Mouse (Mus musculus): ENCODE measurements at regions not wholly inside any gene's neighbourhood (a gene's known extent, or its start where the extent isn't known, plus 50 kb on each side); places are given as distances from the start of the nearest gene placed in this dataset.

DNA sequence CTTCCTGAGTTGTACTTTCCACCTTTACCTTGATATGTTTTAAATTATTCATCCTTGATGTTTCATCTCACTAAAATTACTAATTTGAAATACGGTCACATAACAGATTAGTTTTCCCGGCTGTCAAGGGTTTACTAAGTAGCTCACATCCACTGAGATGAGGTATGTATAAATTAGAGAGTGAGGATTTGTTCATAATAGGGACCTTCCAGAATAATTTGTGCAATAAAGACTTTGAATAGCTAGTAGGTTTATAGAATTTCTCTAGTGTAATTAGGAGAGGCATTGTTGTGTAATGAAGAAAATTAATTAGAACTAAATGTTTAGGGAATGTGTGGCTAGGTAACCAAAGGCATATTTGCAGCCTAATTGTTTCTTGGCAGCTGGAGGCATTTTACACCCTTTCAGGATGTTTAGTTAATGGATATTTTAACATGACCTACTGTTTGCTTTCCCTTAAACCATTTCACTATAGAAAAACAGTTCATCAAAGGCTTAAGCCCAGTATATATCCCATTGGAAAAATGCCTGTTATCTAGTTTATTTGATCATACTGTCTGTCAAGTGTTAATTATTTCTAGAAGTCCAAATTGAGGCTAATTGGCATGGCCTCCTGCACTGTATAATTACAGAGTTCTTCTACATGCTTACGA, 70.8 kb downstream of the Mat2b start:
- DNase-seq (ENCODE audit: low read depth, low spot score): no peak

DNA sequence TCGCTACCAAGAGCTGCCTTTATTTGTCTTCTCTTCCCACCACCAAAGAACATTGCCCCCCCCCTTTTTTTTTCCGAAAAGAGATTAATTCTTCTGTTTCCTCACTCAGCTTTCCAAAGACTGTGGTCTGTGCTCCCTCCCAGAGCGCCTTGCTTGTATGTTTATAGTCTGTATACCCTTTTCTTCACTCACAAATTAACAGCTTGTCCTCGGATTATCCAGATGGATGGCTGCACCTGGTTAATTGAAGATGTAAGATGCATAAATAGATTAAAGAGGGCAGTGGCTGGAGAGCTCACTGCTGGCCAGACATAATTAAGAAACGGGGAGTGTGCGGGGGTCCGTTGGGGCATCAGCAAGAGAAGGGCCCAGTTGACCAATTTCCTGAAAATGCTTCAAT, 75.0 kb downstream of the Mat2b start:
- no peak for DNase-seq (ENCODE audit: low read depth, low spot score)

DNA sequence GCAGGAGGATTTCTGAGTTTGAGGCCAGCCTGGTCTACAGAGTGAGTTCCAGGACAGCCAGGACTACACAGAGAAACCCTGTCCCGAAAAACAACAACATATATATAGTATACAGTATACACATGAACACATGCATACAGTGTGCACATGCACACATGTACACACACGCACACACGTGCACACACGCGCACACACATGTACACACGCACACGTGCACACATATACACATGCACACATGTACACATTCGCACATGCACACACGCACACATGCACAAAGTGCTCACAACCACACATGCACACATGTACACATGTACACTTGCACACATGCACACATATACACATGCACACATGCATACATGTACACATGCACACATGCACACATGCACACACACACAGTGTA, 92.0 kb downstream of the Mat2b start:
- no peak for DNase-seq (ENCODE audit: low read depth, low spot score)

DNA sequence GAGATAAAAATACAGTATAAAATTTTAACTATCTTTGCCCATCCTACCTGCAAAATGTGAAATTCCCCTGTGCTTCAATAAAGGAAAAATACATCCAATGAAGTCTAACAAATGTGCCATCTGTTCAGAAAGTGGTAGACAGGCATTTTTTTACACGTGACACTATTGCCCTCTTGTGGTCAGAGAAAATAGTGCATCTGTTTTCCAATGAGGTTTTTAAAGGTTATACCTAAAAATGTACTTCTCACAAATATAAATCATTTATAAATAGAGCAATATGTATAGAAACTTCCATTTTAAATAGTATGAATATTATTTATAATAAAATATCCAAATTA, 93.5 kb downstream of the Mat2b start:
- DNase-seq (ENCODE audit: low read depth, low spot score): peak; percentile 71

DNA sequence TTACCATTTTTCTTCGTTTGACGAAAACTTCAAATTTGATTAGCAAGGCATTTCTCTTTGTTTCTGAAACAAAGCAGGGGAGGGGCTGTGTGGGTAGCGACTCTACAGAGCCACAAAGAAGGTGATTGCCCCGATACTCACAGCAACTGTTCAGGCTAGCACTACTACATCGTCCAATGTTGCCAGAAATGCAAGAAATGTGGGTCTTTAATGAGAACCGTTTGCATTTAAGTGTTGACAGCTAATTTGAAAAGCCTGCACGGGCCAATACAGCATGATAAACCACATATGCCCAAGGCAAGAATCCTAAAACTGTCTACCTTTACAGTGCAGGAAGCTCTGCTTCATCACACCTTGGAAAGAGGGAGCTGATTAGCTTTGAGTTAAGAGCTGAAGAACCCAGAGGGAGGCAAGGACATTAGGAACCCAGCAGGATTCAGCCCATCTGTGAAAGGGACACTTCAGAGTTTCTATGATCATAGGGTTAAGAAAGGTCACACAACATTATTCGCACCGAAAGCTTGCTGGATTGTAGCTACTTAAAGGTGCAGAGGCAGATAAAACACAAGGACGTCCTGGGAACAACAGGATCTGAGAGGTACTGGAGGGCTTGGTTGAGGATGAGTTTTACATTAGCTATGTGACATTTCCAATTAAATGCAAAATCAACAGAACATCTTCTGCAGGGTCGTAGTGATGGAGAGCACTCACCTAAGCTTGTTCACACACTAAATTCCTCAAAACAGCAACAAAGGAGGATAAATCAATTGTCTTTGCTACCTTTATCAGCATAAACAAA, 94.0 kb downstream of the Mat2b start:
- peak; percentile 49 for DNase-seq (ENCODE audit: low read depth, low spot score)

DNA sequence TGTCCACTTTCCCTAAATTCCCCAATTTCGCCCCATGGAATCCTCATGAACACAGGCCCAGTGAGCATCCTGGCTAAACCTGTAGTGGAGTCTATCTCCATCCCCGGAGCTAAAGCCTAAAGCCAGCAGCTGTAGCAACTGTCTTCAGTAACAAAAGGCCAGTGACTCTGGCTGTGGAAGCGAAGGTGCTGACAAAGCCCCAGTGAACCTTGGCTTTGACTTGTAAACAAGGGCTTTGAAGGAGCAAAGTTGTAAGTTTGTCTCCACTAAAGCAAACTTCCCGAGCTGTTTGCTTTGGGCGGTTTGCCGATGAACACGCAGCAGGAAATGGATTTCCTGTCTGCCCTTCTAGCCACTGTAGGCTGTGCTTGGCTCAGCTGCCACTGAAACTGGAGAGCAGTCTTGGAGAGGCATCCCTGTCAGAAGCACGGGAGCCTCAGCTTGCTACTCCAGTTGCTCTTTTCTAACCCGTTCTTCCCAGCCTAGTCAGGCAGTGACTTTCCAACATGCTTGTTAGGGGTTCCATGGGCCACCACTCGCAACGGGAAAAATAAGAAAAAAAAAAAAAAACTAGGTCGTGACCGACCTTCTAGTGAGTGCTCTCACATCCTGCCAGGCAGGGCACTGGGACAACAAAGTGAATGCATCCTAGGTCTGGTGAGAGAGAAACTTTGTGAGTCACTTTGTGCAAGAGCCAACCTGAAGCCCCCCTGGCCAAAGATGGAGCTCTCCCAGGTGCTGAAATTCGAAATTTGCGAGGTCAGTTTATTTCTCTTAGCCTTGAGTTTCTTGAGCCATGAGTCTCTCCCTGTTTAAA, 94.8 kb downstream of the Mat2b start:
- peak; percentile 84 for DNase-seq (ENCODE audit: low read depth, low spot score)

DNA sequence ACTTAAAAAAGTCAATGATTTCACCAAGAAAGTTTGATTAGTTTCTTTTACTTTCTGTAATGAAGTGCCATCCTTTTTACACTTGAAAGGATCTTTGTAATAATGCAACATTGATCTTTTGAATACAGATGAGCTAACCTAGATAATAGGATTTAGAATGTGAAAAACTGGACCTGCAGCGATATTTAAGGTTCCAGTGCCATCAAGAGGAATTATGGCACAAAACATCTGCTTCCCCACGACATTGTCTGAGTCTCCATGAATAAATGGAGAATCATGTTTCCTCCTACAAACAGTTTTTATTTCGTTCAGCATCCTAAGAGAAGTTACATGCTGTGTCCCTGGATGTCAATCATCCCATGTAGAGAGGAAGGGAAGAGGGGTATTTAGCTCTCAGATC, 98.7 kb downstream of the Mat2b start:
- DNase-seq (ENCODE audit: low read depth, low spot score): no peak

DNA sequence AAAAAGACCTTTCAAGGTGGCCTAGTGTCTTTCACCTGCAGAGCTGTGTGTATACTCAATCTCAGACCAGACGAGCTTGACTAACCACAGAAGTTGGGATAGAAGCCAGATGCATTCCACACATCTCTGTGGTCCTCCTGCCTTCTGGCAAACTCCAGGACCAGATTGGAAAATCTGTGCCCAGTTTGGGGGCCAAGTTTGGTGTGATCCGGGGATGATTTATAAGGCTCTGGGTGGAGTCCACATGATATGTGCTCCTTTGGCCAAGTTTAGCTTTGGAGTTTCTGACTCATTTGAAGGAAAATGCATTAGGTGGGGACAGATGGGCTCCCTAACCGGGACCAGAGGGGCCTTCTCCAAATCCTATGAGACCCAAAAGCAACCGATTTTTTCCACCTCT, 102.9 kb downstream of the Mat2b start:
- no peak for DNase-seq (ENCODE audit: low read depth, low spot score)

DNA sequence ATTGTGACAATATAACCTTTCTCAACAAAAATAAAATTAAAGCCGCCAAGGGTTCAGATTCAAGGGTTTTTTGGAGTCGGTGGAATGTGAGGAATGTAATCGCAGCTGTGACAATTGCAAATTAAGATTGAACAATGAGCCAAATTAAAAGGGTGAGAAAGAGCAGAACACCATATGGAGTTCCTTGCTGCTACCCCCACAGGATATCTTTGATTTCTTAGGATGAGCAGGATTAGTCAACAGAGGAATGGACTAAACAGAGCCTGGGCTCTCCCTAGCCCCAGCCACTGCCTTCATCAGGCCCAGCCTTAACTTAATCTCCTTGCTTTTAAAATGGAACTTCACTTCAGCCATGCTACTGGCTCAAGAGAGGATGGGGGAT, 121.3 kb downstream of the Mat2b start:
- no peak for DNase-seq (ENCODE audit: low read depth, low spot score)

DNA sequence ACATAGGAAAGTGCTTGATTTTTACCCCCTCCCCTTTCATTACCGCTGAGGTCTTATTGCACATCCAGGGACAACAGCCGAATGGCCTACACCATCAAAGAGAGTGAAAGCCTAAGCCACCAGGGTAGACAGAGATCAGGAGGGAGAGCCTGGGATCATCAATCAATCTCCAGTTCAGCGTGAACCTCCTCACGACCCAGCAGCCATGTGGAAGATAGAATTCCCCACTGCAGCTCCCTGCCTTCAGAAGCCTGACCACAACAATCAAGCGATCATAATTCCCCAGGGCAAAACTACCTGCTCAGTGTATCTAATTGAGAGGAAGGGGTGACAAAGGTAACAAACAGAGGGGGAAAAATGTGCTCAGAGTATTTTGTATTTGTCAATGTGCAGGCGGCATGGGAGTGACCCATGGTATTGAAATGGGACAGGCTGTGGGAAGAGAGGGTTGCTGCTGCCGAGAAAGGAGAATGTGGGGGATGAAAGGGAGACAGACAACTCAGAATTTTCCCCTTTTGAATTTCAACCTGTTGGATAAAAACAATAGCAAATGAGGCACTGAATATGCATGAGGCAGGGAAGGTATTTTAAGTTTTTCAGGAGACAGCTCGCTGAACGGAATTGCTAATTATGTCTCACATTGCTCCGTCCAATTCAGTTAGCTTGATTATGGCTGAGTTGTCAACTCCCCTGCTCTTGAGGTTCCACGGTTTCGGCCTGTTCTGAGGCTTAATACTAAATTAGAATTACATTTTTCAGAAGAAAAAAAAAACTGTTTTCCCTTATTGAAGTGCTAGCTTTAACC, 121.8 kb downstream of the Mat2b start:
- no peak for DNase-seq (ENCODE audit: low read depth, low spot score)

DNA sequence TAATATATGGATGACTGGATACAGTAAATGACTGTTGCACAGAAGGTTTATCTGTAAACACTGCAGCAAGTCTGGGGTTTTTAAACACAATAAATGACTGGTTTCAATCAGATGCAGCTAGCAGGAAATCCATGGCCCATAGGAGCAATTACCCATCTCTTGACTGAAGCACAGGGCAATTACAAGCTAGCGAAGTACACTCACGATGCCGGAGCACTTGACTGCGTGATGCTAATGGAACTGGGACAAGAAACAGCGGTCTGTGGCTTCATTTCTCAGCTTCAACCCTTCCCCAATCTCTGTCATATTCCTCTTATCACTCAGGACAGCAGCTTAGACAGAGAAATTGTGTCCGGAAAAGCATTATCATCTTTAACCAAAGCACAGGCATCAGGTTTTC, 132.1 kb downstream of the Mat2b start:
- no peak for DNase-seq (ENCODE audit: low read depth, low spot score)

DNA sequence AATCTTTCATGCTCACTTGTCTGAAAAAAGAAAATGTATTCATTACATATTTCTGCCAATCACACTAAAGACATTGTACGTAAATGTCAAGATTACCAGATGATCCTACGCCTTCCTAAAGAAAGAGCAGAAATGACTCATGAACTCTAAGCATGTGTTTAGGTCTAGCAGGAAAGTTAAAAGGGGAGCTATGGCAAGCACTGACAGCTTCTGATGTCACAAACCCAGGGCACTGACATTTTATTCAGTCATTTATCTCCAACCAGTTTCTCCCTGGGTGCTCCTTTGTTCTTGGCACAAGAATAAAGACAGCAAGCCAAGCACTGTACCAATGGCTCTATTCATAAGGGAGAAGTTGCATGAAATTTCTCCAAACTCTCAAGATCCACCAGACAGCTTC, 133.0 kb downstream of the Mat2b start:
- DNase-seq (ENCODE audit: low read depth, low spot score): no peak

DNA sequence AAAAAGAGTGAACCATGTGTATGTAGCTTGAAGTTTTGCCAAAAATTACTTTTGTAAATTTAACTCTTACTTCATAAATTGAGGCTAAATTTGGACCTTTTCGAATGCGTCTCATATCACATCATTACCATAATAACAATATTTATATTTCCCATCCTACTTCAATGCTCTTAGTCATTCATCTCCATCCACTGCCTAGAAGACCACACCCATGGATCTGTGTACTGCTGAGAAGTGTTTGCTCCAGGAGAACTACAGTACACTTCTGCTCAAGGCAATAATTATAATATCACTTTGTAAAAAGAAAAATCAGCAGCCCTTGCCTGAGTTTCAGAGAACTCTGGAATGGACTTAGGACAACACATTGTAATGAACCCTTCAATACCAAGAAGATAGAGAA, 133.6 kb downstream of the Mat2b start:
- no peak for DNase-seq (ENCODE audit: low read depth, low spot score)

DNA sequence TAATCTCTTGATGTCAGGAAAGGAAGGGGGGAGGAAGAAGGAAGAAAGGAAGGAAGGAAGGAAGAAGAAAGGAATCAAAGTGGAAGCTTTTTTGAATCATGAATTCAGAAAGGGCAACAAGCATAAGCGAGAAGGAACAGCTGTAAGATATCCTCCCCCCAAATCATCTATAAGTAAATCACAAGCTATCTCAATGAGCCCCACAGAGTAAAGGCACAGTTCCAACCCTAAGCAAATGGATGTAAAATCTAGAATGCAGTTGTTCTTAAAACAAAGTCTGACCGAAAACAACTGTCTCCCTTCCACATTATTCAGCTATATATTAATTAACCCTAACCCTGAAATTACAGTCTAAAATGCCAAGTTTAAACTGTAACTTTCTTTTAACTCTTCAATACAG, 136.5 kb downstream of the Mat2b start:
- no peak for DNase-seq (ENCODE audit: low read depth, low spot score)

DNA sequence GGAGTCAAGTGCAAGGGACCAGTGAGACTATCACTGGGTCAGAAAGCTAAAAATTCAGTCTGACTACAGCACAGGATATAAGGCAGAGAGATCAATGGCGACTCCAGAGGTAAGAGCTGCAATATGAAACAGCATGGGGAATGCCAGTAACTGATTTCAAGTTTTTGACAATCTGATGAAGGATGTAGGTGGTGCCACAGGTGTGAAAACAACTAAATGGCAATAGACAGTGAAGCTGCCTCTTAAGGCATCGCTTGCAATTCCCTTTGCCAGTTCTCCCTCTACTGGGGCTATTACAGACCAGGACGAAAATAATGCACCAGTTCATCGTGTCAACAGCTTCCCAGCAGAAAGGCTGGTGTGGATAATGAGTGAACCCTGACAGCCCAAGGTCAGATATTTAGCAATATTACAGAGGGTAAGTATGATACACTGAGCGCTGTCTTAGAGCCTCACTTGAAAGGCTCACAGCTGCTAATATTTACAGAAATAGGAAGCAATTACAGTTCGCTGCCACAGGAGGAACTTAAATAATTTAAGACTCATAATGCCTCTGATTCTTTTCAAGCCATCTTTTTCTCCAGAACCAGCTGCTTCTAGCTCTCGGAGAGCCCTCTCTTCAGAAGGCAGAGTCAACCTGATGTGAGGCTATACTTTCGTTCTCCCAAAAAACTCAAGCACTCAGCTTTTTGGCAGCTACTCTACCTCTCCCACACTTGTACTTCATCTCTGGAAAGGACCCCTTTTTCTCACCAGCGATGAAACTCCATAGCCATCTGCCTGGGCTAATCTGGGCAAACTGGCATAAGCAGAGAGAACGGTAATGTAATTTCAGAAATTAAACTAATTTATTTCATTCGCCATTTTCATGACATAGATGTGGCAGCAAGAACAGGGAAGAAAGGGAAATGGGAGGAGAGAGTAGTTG, 139.9 kb downstream of the Mat2b start:
- no peak for DNase-seq (ENCODE audit: low read depth, low spot score)

DNA sequence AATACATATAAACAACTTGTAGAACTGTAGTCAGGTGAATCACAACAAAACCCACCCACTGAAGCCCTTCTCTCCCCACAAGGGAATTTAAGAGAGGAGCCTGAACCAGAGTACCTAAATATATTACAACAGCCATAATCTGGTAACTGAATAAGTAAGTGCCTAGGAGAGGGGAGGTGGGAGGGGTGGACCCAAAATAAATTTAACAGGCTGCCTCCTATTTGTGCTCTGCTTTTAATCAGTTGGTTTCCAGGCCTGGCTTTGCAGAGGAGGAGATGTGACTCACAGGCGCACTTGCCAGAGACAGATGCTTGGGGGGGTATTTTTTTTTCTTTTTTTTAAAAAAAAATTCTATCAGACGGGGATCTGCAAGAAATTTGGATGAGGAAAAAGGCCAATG, 142.9 kb downstream of the Mat2b start:
- DNase-seq (ENCODE audit: low read depth, low spot score): no peak

DNA sequence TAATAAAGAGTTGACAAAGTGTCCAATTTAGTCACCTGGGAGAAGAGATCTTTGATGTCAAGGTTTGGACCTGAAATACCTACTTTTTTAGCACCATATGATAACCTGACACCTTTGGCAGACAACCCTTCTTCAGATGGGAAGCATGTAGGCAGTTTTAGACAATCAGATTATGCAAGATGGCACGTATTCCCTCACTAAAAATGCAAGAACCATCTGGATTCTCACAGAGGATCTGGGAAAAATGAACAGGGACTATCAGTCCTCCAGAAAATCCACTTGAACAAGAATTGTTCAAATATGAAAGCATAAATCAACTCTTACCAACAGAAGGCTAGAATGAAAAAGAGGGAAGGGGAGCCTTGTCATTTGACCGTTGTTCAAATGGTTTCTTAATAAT, 148.4 kb downstream of the Mat2b start:
- DNase-seq (ENCODE audit: low read depth, low spot score): no peak

DNA sequence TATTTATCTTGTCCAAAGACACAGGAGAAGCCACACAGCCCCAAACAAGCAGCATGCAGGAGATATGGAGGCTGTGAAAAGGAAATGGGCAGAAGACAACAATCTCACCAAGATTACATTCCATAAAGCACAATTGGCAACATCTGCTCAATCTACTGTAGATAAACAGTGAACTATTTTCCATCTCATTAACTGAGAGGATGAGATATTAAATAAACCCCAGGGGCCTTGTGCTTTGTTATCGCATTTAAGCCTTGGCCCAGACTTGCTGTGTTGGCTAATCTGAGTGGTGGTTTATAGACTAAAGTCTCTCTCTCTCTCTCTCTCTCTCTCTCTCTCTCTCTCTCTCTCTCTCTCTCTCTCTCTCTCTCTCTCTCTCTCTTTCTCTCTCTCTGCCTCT, 149.5 kb downstream of the Mat2b start:
- no peak for DNase-seq (ENCODE audit: low read depth, low spot score)

DNA sequence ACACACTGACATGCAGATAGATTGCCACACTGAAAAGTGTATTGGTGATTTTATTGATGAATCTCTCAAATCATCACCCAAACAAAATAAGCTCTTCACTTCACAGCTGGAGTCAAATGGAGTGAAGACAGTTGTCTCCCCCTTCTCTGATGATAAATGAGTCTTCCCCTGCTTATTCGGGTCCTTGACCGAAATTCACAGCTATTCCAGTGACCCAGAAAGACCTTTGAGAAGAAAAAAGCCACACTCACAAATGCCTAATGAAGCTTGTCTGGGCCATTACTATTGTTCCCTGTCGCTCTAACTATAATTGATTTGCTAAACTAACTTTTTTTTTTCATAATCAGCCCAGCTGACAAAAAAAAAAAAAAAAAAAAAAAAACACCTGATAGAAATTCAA, 154.8 kb downstream of the Mat2b start:
- DNase-seq (ENCODE audit: low read depth, low spot score): no peak

DNA sequence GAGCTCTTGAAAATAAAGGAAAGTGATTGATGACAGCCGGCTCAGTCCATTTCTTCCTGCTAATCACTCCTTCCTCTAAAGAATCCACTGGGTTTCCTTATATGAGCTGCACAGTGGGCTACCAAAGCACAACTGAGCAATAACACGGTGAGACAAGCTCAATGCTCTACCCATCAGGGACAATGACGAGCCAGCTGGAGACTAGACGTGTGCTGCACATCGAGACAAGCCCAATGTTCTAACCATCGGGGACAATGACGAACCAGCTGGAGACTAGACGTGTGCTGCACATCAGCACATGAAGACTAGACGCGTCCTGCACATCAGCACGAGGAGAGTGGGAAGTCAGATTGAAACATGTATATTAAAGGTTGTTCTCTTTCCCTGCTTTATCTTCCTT, 155.2 kb downstream of the Mat2b start:
- no peak for DNase-seq (ENCODE audit: low read depth, low spot score)

DNA sequence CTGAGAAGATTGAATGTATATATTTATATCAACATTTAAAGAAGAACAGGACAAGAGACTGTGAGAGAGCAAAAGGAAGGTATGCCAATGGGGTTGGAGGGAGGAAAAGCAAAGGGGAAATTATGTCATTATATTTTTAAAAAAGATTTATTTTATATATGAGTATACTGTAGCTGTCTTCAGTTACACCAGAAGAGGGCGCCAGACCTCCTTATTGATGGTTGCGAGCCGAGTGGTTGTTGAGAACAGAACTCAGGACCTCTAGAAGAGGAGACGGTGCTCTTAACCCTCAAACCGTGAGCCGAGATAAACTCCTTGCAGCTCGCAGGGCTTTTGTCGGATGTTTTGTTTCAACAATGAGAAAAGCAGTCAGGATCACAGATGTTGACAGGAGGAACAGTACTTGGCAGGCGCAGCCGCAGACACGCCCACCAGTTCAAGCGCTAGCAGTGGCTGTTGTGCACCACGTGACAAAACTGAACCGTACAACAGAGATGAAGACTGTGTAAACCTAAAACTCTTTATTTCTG, 158.7 kb downstream of the Mat2b start:
- DNase-seq (ENCODE audit: low read depth, low spot score): no peak

All from forelimb bud, embryonic 11.5 days (tissue).